Mouse (Mus musculus): ENCODE data around the gene Palm3. TPM values are rescaled to one million over a fixed set of nuclear protein-coding genes. Genes with fewer than 3 reads are reported as not detected.
A peak's percentile ranks its signal among the peaks of the same experiment; 100 is the strongest.
"Not testable (repeated sequence)": the region's sequence is repeated elsewhere in the genome, so short reads cannot be mapped to it uniquely, and the experiment has no call there.

Gene Palm3
- polyA plus RNA-seq, 1 experiment from 2014 or later = 0.33 TPM

DNA sequence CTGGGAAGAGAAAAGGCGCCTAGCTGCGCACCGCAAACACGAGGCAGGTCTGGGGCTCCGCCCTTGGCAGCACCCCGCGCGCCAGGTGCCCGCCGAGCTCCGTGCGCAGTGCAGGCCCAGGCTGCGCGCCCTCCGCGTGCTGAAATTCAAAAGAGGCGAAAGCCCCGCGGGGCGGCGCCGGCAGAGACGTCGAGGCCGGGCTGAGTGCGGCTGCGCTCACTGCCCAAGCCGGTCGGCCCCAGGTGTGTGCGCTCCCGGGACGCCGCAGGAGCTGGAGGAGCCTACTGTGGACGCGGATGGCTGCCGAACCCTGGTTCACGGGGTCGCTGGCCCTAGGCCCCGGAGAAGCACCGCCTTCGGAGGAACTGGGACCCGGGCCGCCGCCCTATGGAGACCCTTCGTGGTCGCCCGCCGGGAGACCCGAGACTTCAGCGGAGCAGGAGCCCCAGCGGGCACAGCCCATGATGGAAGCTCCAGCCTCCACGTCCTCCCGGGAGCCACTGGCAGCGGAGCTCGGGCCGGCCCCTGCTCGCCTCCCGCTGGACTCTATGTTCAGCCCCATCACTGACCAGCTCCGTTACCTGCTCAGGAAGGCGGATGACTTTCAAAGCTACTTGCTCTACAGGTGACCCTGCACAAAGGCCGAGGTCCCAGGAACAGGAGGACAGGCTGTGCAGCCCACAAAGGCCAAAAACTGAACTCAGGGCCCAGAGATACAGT is 19.8 kb upstream of the Palm3 start, which contains the start of gene 1700067K01Rik:
Gene 1700067K01Rik, plus strand, starts transcription at position 222 of the 720 bp plus-strand sequence.
- DNase-seq (ENCODE audit: low spot score) (no peak), ATAC-seq (no peak)
- Histone ChIP-seq H3K36me3 (ENCODE audit: control insufficient read depth, insufficient read depth, low read length) (peaks cover 25% of the 10 kb centered on the region), H3K4me1 (ENCODE audit: control insufficient read depth, insufficient read depth, low read length) (peaks cover 24% of the 10 kb centered on the region), H3K9ac (ENCODE audit: low read length) (0 out of 2 replicates have a peak within 1 kb of the TSS, but pooled peaks have one; percentile 45), H3K4me3 (ENCODE audit: low read depth, low read length) (0 out of 2 replicates have a peak within 1 kb of the TSS, but pooled peaks have one; percentile 5), H3K4me2 (ENCODE audit: low read length) (peak within 1 kb of the TSS; percentile 31), H3K27ac (ENCODE audit: low read depth, low read length) (no peak within 1 kb of the TSS), H3K9me3 (replicated peaks; ENCODE audit: control insufficient read depth, low read length) (no peaks in the 10 kb centered on the region), H3K27me3 (replicated peaks; ENCODE audit: control insufficient read depth, insufficient read depth, low read length) (peaks cover 10% of the 10 kb centered on the region)
- WGBS = 16% methylated on average over 55 of the region's 61 CpGs

DNA sequence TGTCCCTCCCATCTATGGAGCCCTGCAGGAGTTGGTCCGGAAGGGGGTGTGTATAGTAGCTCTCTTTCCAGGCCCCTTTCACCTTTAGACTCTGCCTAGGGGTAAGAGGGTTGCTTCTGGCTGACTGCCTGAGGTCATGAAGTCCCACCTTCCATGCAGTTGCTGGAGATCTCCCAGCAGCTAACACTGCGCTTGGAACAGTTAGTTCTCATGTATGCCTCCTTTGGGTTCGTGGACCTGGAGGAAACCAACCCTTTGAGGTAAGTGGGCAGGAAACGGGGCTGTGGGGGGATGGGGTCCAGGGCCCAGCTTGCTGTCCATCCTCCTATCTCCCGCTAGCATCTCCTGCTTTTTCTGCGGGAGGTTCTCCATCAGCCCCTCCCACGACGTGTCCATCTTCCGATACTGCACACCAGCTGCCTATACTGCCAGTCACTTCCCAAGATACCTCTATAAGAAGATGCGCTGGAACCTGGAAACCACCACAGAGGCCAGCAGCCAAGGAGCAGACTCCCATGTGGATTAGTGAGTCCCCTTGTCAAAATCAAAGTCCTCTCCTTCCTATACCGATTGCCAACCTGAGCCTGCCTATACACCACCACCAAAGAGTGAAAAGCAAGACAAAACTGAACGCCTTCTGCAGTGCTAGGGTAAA is 18.2 kb upstream of the Palm3 start:
- peaks cover 25% of the 10 kb centered on the region for H3K36me3 ChIP-seq (ENCODE audit: control insufficient read depth, insufficient read depth, low read length)
- H3K4me2 ChIP-seq (ENCODE audit: low read length) = no peak overlapping the region
- DNase-seq (ENCODE audit: low spot score) = no peak
- no peak overlapping the region for H3K9ac ChIP-seq (ENCODE audit: low read length)
- no peak overlapping the region for H3K4me3 ChIP-seq (ENCODE audit: low read depth, low read length)
- ATAC-seq = no peak
- H3K27me3 ChIP-seq (replicated peaks; ENCODE audit: control insufficient read depth, insufficient read depth, low read length) = peaks cover 10% of the 10 kb centered on the region
- 53% methylated on average over 12 of the region's 12 CpGs for WGBS
- H3K4me1 ChIP-seq (ENCODE audit: control insufficient read depth, insufficient read depth, low read length) = peaks cover 24% of the 10 kb centered on the region
- no peaks in the 10 kb centered on the region for H3K9me3 ChIP-seq (replicated peaks; ENCODE audit: control insufficient read depth, low read length)
- H3K27ac ChIP-seq (ENCODE audit: low read depth, low read length) = no peak overlapping the region

DNA sequence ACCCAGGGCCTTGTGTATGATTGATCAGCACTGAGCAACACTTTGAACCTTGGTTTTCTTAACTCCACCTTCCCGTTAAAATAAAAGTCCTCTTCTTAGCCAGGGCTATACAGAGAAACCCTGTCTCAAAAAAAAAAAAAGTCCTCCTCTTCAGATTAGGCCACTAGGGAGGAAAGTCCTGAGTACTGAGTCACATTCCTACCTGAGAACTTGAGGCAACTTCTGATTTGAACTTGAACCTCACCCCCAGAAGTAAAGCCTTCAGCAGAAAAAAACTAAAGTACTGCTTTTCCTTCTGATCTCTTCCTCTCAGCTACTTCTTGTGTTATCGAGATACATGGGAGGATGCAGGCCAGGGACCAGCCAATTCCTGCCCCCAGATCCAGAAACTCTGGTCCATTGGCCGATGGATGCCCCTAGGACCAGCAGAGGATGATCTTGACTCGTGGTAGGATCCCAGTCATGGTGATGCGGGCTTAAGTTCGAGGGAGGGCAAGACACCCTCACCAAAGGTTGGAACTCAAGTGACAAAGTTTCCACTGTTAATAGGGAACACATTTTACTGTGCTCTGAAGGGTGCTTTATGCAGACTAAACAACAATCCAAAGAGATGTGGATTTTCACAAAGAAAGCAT is 17.5 kb upstream of the Palm3 start:
- no peak overlapping the region for H3K27ac ChIP-seq (ENCODE audit: low read depth, low read length)
- WGBS = 75% methylated on average over 6 of the region's 6 CpGs
- peak overlapping the region; percentile 79 for H3K9ac ChIP-seq (ENCODE audit: low read length)
- ATAC-seq (no peak), DNase-seq (ENCODE audit: low spot score) (no peak)
- peak overlapping the region; percentile 58 for H3K4me3 ChIP-seq (ENCODE audit: low read depth, low read length)
- peaks cover 25% of the 10 kb centered on the region for H3K36me3 ChIP-seq (ENCODE audit: control insufficient read depth, insufficient read depth, low read length)
- H3K4me2 ChIP-seq (ENCODE audit: low read length) = peak overlapping the region; percentile 96
- H3K9me3 ChIP-seq (replicated peaks; ENCODE audit: control insufficient read depth, low read length) = no peaks in the 10 kb centered on the region
- peaks cover 10% of the 10 kb centered on the region for H3K27me3 ChIP-seq (replicated peaks; ENCODE audit: control insufficient read depth, insufficient read depth, low read length)
- peaks cover 23% of the 10 kb centered on the region for H3K4me1 ChIP-seq (ENCODE audit: control insufficient read depth, insufficient read depth, low read length)

DNA sequence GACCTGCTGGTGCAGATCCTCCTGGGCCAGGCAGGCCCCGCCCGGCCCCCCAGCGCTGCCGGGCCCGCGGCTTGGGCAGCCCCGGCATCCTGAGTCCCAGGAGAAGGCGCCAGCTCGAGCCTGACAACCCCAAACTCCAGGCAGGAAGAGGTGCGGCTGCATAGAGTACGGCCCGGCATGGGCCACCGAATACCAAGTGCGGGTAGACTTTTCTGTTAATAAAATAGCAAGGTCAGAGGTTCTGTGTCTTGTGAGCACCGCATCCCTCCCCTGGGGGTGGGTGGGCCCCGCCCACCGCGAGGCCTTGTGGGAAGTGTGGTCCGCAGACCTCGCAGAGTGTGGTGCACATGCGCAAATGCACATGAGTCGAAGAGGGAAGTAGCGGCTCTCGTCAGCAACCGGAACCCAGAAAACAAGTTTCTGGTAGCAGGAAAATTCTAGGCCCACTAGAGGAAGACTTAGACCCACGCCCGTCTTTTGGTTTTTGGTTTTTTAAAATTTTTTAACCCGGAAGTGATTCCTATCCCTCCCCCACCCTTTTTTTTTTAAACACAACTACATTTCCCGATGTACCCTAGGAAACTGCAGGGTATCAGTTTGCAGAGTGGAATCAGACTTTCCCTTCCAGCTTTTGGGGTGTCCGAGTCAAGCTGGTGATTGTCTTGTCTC is 16.6 kb upstream of the Palm3 start:
- WGBS = 2% methylated on average over 30 of the region's 30 CpGs
- DNase-seq (ENCODE audit: low spot score) (peak; percentile 96), ATAC-seq (peak; percentile 88)
- H3K36me3 ChIP-seq (ENCODE audit: control insufficient read depth, insufficient read depth, low read length) = peaks cover 18% of the 10 kb centered on the region
- peaks cover 15% of the 10 kb centered on the region for H3K4me1 ChIP-seq (ENCODE audit: control insufficient read depth, insufficient read depth, low read length)
- H3K9ac ChIP-seq (ENCODE audit: low read length) = peak overlapping the region; percentile 79
- peak overlapping the region; percentile 63; the same call in 1 of the 2 replicates for H3K27ac ChIP-seq (ENCODE audit: low read depth, low read length)
- H3K9me3 ChIP-seq (replicated peaks; ENCODE audit: control insufficient read depth, low read length) = no peaks in the 10 kb centered on the region
- H3K27me3 ChIP-seq (replicated peaks; ENCODE audit: control insufficient read depth, insufficient read depth, low read length) = peaks cover 9% of the 10 kb centered on the region
- peak overlapping the region; percentile 96 for H3K4me2 ChIP-seq (ENCODE audit: low read length)
- peak overlapping the region; percentile 58 for H3K4me3 ChIP-seq (ENCODE audit: low read depth, low read length)

DNA sequence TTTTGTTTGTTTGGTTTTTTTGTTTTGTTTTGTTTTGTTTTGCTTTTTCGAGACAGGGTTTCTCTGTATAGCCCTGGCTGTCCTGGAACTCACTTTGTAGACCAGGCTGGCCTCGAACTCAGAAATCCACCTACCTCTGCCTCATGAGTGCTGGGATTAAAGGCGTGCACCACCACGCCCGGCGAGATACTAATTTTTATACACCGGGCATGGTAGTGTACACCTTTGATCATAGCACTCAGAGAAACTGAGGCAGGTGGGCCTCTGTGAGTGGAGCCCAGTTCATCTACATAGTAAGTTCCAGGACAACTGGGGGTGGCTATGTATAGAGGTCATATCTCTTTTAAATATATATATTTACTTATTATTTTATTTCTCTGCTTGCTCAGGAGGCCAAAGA is 15.8 kb upstream of the Palm3 start:
- H3K9me3 ChIP-seq (replicated peaks; ENCODE audit: control insufficient read depth, low read length) = not testable (repeated sequence)
- WGBS = 94% methylated on average over 7 of the region's 7 CpGs

DNA sequence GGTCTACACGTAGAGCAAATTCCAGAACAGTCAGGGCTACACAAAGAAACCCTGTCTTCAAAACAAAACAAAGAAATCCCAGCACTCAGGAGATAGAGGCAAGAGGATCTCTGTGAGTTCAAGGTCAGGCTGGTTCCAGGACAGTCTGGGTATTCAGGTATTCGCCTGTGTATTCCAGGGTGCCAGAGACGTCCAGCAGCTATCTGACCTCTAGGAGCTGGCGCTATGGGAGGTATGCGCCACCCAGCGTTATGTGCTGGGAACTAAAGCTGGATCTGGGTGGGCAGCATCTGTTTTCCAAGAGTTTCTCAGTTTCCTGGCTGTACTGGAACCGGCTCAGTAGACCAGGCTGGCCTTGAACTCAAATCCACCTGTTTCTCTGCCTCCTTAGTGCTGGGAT is 12.9 kb upstream of the Palm3 start:
- no peaks in the 10 kb centered on the region for H3K36me3 ChIP-seq (ENCODE audit: control insufficient read depth, insufficient read depth, low read length)
- ATAC-seq (no peak), DNase-seq (ENCODE audit: low spot score) (no peak)
- no peak overlapping the region for H3K4me2 ChIP-seq (ENCODE audit: low read length)
- no peak overlapping the region for H3K9ac ChIP-seq (ENCODE audit: low read length)
- 33% methylated on average over 7 of the region's 7 CpGs for WGBS
- H3K4me1 ChIP-seq (ENCODE audit: control insufficient read depth, insufficient read depth, low read length) = peaks cover 12% of the 10 kb centered on the region
- H3K9me3 ChIP-seq (replicated peaks; ENCODE audit: control insufficient read depth, low read length) = no peaks in the 10 kb centered on the region
- no peak overlapping the region for H3K27ac ChIP-seq (ENCODE audit: low read depth, low read length)
- peaks cover 35% of the 10 kb centered on the region for H3K27me3 ChIP-seq (replicated peaks; ENCODE audit: control insufficient read depth, insufficient read depth, low read length)
- no peak overlapping the region for H3K4me3 ChIP-seq (ENCODE audit: low read depth, low read length)

More for the DNA sequence above, 15.8 kb upstream of the Palm3 start:
- H3K36me3 ChIP-seq (ENCODE audit: control insufficient read depth, insufficient read depth, low read length) = peaks cover 11% of the 10 kb centered on the region; the same call in 1 of the 2 replicates
- not testable (repeated sequence) for H3K4me2 ChIP-seq (ENCODE audit: low read length); H3K27ac ChIP-seq (ENCODE audit: low read depth, low read length); H3K9ac ChIP-seq (ENCODE audit: low read length); DNase-seq (ENCODE audit: low spot score); ATAC-seq; H3K4me3 ChIP-seq (ENCODE audit: low read depth, low read length)
- H3K4me1 ChIP-seq (ENCODE audit: control insufficient read depth, insufficient read depth, low read length) = peaks cover 15% of the 10 kb centered on the region
- peaks cover 13% of the 10 kb centered on the region for H3K27me3 ChIP-seq (replicated peaks; ENCODE audit: control insufficient read depth, insufficient read depth, low read length)

DNA sequence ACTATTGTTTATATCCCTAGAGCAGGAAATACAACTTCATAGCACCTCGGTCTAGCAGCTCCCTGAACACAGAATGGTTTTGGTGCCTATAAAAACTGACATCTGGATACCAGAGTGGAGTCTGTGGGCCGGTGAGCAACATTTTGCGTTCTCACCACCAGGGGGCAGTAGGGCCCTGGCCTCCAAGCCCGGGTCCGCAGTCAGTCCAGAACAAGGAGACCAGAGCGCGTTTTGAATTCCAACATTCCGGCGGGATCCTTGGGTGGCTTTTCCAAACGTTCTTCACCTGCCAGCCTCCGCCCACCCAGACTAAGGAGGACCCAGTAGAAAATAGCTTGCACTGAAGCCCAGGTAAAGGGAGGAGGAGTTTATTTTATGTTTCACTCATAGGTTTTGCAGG is 11.4 kb upstream of the Palm3 start:
- H3K9me3 ChIP-seq (replicated peaks; ENCODE audit: control insufficient read depth, low read length) = no peaks in the 10 kb centered on the region
- peaks cover 6% of the 10 kb centered on the region for H3K4me1 ChIP-seq (ENCODE audit: control insufficient read depth, insufficient read depth, low read length)
- no peak overlapping the region for H3K4me2 ChIP-seq (ENCODE audit: low read length)
- no peak overlapping the region for H3K4me3 ChIP-seq (ENCODE audit: low read depth, low read length)
- no peak overlapping the region for H3K9ac ChIP-seq (ENCODE audit: low read length)
- H3K36me3 ChIP-seq (ENCODE audit: control insufficient read depth, insufficient read depth, low read length) = no peaks in the 10 kb centered on the region
- no peak overlapping the region for H3K27ac ChIP-seq (ENCODE audit: low read depth, low read length)
- peak; percentile 82 for DNase-seq (ENCODE audit: low spot score)
- ATAC-seq = peak; percentile 49; the same call in 1 of the 2 replicates
- H3K27me3 ChIP-seq (replicated peaks; ENCODE audit: control insufficient read depth, insufficient read depth, low read length) = peaks cover 38% of the 10 kb centered on the region
- WGBS = 1% methylated on average over 11 of the region's 11 CpGs

Measured in forebrain, embryonic 14.5 days (tissue).